ENCODE assay signal across 13 mouse cellular contexts in the genomic region with DNA sequence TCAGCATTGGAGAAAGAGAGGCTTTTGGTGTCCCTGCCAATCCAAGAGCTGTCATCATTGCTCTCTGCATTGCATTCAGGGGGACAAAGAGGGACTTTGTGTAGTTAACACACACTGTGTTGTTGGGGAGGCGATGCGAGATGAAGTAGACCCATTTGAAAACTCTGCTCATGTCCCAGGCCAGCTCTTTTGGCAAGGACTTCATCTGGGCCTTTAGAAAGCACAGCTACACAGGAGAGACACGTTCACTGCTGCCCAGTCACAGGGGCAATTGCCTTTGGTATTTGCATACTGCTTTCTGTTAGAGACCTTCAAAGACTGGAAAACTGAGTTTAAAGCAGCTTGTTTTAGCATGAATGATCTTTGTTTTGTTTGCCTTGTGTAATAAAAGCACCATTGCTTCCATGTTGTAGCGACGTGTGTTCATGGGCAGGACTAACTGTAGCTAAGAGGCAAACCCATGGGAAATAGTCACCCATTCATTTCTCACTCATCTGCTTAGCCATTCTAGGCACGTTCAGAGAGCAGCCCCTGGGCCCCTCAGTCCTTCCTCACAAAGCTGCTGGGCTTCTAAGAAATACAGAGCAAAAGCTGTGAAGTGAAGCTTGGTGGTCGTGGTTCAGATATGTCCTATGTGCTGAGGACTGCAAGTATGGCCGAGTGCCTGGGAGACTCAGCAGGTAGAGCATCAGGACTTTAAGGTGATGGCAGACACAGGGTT.
DNase-seq lines count a peak whose midpoint lies in the region; ATAC-seq and TF ChIP-seq lines count a peak whose summit lies in the region.
"Had no signal": no experiment of that assay in that cellular context is flagged by ENCODE, and none has a peak within 500 bp of the region (broad histone marks: within the 10 kb centered on the region; RNA-seq: fewer than 3 reads in every experiment).

No protein-coding gene starts in this region.

- H3K4me1 ChIP-seq in neural tube, embryonic 14.5 days (ENCODE audit: control insufficient read depth, insufficient read depth, low read length), result no peaks in the 10 kb centered on the region
- H3K4me1 ChIP-seq in heart, adult 2 months (ENCODE audit: control insufficient read depth, insufficient read depth, low read length), result no peaks in the 10 kb centered on the region

- no peaks in the 10 kb centered on the region for H3K79me2 ChIP-seq in heart, adult 2 months (replicated peaks; ENCODE audit: control insufficient read depth, insufficient read depth, low read length)

- 41% methylated on average over 8 of the region's 8 CpGs for WGBS in neural tube, embryonic 14.5 days
- 78% methylated on average over 8 of the region's 8 CpGs for WGBS in heart, adult 2 months

- no peak overlapping the region for H3K4me3 ChIP-seq in neural tube, embryonic 14.5 days (ENCODE audit: low read depth, low read length)
- H3K4me3 ChIP-seq in heart, adult 2 months, result no peak overlapping the region
- H3K4me3 ChIP-seq: heart, embryonic 13.5 days had no signal

- no peaks in the 10 kb centered on the region for H3K9me3 ChIP-seq in neural tube, embryonic 14.5 days (ENCODE audit: control insufficient read depth, low read length)
- H3K9me3 ChIP-seq: heart, embryonic 13.5 days had no signal

- H3K9ac ChIP-seq in neural tube, embryonic 14.5 days (replicated peaks; ENCODE audit: low read depth, low read length), result no peak overlapping the region
- no peak overlapping the region for H3K9ac ChIP-seq in heart, adult 2 months (ENCODE audit: low read depth, low read length)
- H3K9ac ChIP-seq: heart, embryonic 13.5 days had no signal

- TF ChIP-seq EP300 in heart, adult 2 months (IDR thresholded peaks at IDR 0.05; ENCODE audit: insufficient read depth, low read depth, low read length), result no peak

- intact Hi-C loops in heart, adult 2 months (cut with DNase I), result no loop called here
- intact Hi-C loops in heart, postnatal 14 days (cut with DNase I), result loop anchor here (5.0 kb wide), 3 partner anchors 88 to 442 kb away; no protein-coding TSS in a partner anchor

- peak overlapping the region; percentile 50; the same call in 1 of the 2 replicates for H3K27ac ChIP-seq in neural tube, embryonic 14.5 days (ENCODE audit: low read depth, low read length)
- H3K27ac ChIP-seq in heart, adult 2 months, result no peak overlapping the region
- H3K27ac ChIP-seq: heart, embryonic 13.5 days; kidney, postnatal 0 days; macrophage had no signal

- no peak overlapping the region for H3K4me2 ChIP-seq in neural tube, embryonic 14.5 days (ENCODE audit: low read depth, low read length)
- H3K4me2 ChIP-seq: heart, embryonic 13.5 days had no signal

- no peak for TF ChIP-seq CTCF in heart, adult 2 months (IDR thresholded peaks at IDR 0.05)

- peak; percentile 78 for ATAC-seq in neural tube, embryonic 14.5 days (ENCODE audit: low read depth)
- ATAC-seq: Patski had no signal

- no peak for TF ChIP-seq POLR2A in heart, adult 2 months (IDR thresholded peaks at IDR 0.05; ENCODE audit: insufficient read depth, low read depth, low read length)

- H3K36me3 ChIP-seq in neural tube, embryonic 14.5 days (ENCODE audit: control insufficient read depth, insufficient read depth, low read length), result no peaks in the 10 kb centered on the region
- H3K36me3 ChIP-seq in heart, adult 2 months (ENCODE audit: control insufficient read depth, insufficient read depth, low read length), result no peaks in the 10 kb centered on the region
- H3K36me3 ChIP-seq: heart, embryonic 13.5 days had no signal

- peak; percentile 24 for DNase-seq in layer of hippocampus, adult 11-12 months (ENCODE audit: low spot score)
- no peak for DNase-seq in layer of hippocampus, postnatal 25 days (ENCODE audit: extremely low spot score in 1 of 2, low spot score in 1 of 2)
- DNase-seq in frontal cortex, postnatal 10 days (ENCODE audit: low spot score in 2 of 2), result peak; percentile 19 to 37
- DNase-seq in left cerebral cortex, adult 9 months (ENCODE audit: low spot score in 2 of 2), result peak; percentile 24 to 38
- DNase-seq in heart, adult 2 months, result no peak
- no peak for DNase-seq in heart, postnatal 14 days
- no peak for DNase-seq in thymus, postnatal 4 days
- DNase-seq: adrenal gland, postnatal 36 days had no signal

- no peaks in the 10 kb centered on the region for H3K27me3 ChIP-seq in neural tube, embryonic 14.5 days (ENCODE audit: control insufficient read depth, insufficient read depth, low read length)
- no peaks in the 10 kb centered on the region; the same call in 1 of the 2 replicates for H3K27me3 ChIP-seq in heart, adult 2 months (ENCODE audit: control insufficient read depth, insufficient read depth, low read length)
- H3K27me3 ChIP-seq: heart, embryonic 13.5 days; Patski had no signal

Comparison
In these comparisons a context has a peak if more than half of its experiments do, and no peak if none do; other contexts are left out.
1. DNase-seq: peak in layer of hippocampus, adult 11-12 months (single experiment), frontal cortex, postnatal 10 days (2 of 2) and left cerebral cortex, adult 9 months (2 of 2); none in layer of hippocampus, postnatal 25 days (0 of 2), heart, adult 2 months (0 of 2), heart, postnatal 14 days (0 of 2) and thymus, postnatal 4 days (single experiment).